Mouse (Mus musculus) spleen, adult 2 months (tissue): ENCODE data around the gene Laptm4a. TPM values are rescaled to one million over a fixed set of nuclear protein-coding genes. Genes with fewer than 3 reads are reported as not detected.

Experiments
- DNase-seq, 2 experiments: peaks; one replicate each; pipeline versions ENCODE4 v3.0.0 to v3.0.0-alpha.2; 2012 to 2021; ENCODE audit warnings: low spot score in 2 of 2, low read depth in 1 of 2
- H3K27ac ChIP-seq: fragments of 200-500 bp; 2 replicates; pipeline ENCODE4 v1.5.1; 2012; ENCODE audit warnings: low read length, inconsistent platforms; ENCODE audit not compliant: insufficient read depth
- H3K27me3 ChIP-seq: fragments of 200-500 bp; 2 replicates; pipeline ENCODE4 v1.6.1; 2012; ENCODE audit warnings: mild to moderate bottlenecking, moderate library complexity, low read length, inconsistent platforms; ENCODE audit not compliant: control insufficient read depth, insufficient read depth
- H3K36me3 ChIP-seq: fragments of 200-500 bp; 2 replicates; pipeline ENCODE4 v1.6.1; 2012; ENCODE audit warnings: mild to moderate bottlenecking, low read length, inconsistent platforms; ENCODE audit not compliant: control insufficient read depth, insufficient read depth
- H3K4me1 ChIP-seq: fragments of 200-500 bp; 2 replicates; pipeline ENCODE4 v1.6.1; 2011; ENCODE audit warnings: inconsistent platforms; ENCODE audit not compliant: control insufficient read depth, insufficient read depth, insufficient read length
- H3K4me3 ChIP-seq: fragments of 200-500 bp; 2 replicates; pipeline ENCODE4 v1.5.1; 2011; ENCODE audit warnings: mild to moderate bottlenecking, inconsistent platforms; ENCODE audit not compliant: insufficient read depth, insufficient read length; ENCODE audit errors: extremely low read depth
- CTCF ChIP-seq: fragments of 200-500 bp; IDR thresholded peaks from 2 replicates; pipeline ENCODE4 v1.5.1; 2011; ENCODE audit warnings: mild to moderate bottlenecking, inconsistent platforms; ENCODE audit not compliant: insufficient read depth, insufficient read length, insufficient replicate concordance; ENCODE audit errors: extremely low read depth
- POLR2A ChIP-seq: fragments of 200-500 bp; IDR thresholded peaks from 2 replicates; pipeline ENCODE4 v1.6.1; 2011; ENCODE audit warnings: low read depth, low read length, inconsistent platforms
- WGBS: fragments of 180-500 bp; shearing (Covaris S2); methylation state at CpG from one replicate; pipeline ENCODE4 v1.1.7; 2018; 5-methylcytosine and 5-hydroxymethylcytosine counted together
- polyA plus RNA-seq: library from polyadenylated mRNA; depleted of rRNA; stranded (reverse); fragments of >200 nt; gene quantifications from 2 replicates; pipeline ENCODE4 v1.2.3, GENCODE M21; 2012; rRNA removed

The Laptm4a gene
- polyA plus RNA-seq = 81.9 and 88.2 TPM in 2 replicates

GRCm38 (mm10) chr12:8921394-8922368, at the start of gene Laptm4a:
Gene Laptm4a (plus strand): TSS chr12:8921664.
- peak; percentile 97 to 98 for DNase-seq
- peak within 1 kb of the TSS; percentile 97 for H3K27ac ChIP-seq
- peak within 1 kb of the TSS; percentile 87 for H3K4me3 ChIP-seq
- no peaks in the 10 kb centered on the region; the same call in 1 of the 2 replicates for H3K4me1 ChIP-seq
- TF ChIP-seq POLR2A (peak; percentile 86), CTCF (no peak)
- WGBS = under 1% methylated on average over 73 of the region's 73 CpGs
- no peaks in the 10 kb centered on the region for H3K36me3 ChIP-seq
- no peaks in the 10 kb centered on the region for H3K27me3 ChIP-seq

DNA sequence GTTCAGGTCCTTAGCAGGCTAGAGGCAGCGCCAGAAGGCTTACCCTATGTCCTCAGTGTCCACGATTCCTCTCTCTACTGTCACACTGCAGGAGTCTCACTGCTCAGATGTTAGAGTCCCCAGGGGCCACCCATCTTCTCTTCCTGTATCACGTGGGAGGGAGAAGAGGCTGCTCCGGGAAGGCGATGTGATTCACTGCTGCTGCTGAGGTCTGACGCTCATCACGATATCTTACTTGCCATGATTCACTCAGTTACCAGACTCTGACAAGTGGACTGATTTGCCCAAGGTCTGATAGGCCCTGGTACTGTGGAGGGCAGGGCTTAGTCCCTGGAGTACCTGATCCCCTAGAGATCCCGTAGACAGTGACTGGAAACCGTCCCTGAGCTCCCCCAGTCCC, 45.9 kb upstream of the Laptm4a start:
- no peak for DNase-seq
- TF ChIP-seq POLR2A = no peak
- no peak for TF ChIP-seq CTCF
- Histone ChIP-seq H3K36me3 (no peaks in the 10 kb centered on the region), H3K27me3 (no peaks in the 10 kb centered on the region), H3K4me3 (no peak overlapping the region), H3K4me1 (no peaks in the 10 kb centered on the region), H3K27ac (no peak overlapping the region)
- WGBS = 55% methylated on average over 9 of the region's 9 CpGs

DNA sequence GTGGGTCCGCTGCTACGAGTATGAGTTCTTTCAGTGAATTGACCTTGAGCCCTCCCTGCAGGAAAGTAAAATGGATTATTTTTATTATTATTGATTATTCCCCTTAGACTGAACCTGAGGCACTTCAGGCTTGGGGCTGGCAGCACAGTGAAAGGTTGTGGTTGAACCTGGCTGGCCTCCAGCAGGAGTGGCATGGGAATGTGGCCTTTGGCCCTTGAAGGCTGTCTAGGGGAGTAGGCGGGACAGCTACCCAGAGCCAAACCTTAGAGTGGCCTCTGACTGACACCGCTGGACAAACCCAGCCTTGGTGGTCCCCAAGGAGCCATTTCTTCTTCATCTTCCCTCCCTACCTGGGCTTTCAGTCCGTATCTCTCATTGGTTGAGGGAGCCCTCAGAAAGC, 44.6 kb upstream of the Laptm4a start:
- no peak for TF ChIP-seq CTCF
- no peak for TF ChIP-seq POLR2A
- Histone ChIP-seq H3K36me3 (no peaks in the 10 kb centered on the region), H3K27ac (no peak overlapping the region), H3K4me1 (no peaks in the 10 kb centered on the region), H3K4me3 (no peak overlapping the region), H3K27me3 (no peaks in the 10 kb centered on the region)
- WGBS = 85% methylated on average over 5 of the region's 5 CpGs
- DNase-seq = no peak

DNA sequence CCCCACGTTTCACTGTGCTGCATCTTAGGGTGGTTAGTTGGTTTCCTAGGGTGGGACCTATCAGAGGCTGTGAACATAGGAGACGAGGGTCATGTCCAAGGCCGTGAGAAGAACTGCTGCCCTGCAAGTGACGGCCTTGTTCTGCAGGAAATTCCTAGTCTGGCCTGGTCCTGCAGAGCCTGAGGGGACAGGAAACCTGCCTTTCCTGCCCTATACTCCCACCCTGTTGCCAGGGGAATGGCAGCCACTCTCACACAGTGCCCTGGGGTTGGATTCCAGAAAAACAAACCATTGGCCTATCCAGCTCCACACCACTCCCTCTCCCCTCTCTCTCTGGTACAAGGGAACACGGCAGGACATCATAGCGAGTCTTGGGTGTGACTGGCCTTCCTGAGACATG, 44.1 kb upstream of the Laptm4a start:
- WGBS = 81% methylated on average over 6 of the region's 6 CpGs
- H3K27ac ChIP-seq = no peak overlapping the region
- no peaks in the 10 kb centered on the region for H3K36me3 ChIP-seq
- TF ChIP-seq POLR2A (no peak), CTCF (no peak)
- H3K4me3 ChIP-seq = no peak overlapping the region
- DNase-seq = no peak
- H3K4me1 ChIP-seq = no peaks in the 10 kb centered on the region
- H3K27me3 ChIP-seq = no peaks in the 10 kb centered on the region

GRCm38 (mm10) chr12:8878752-8879151, 42.7 kb upstream of the Laptm4a start:
- H3K4me1 ChIP-seq = no peaks in the 10 kb centered on the region
- TF ChIP-seq CTCF (no peak), POLR2A (no peak)
- H3K4me3 ChIP-seq = no peak overlapping the region
- no peak overlapping the region for H3K27ac ChIP-seq
- no peak for DNase-seq
- no peaks in the 10 kb centered on the region for H3K36me3 ChIP-seq
- 93% methylated on average over 2 of the region's 2 CpGs for WGBS
- H3K27me3 ChIP-seq = no peaks in the 10 kb centered on the region

DNA sequence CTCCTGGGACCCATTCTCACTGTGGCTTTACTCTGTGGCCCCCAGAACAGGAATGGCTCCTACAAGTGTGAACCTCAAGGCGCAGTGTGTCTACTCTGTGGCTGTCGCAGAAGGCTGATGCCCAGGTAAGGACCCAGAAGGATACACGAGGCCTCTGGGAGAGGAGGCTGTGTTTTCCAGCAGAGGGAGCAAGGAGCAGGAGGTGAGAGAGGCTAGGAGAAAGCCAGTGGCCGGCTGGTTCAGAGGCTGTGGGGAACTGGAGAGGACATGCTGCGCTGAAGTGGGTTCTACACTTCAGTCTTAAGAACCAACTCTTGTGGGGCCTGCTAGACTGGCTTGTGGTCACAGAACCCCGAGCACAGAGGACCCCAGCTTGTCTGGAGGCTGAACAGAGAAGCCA, 42.1 kb upstream of the Laptm4a start:
- TF ChIP-seq CTCF = no peak
- no peak overlapping the region for H3K4me3 ChIP-seq
- H3K27ac ChIP-seq = no peak overlapping the region
- no peaks in the 10 kb centered on the region for H3K27me3 ChIP-seq
- DNase-seq = no peak
- H3K4me1 ChIP-seq = no peaks in the 10 kb centered on the region
- WGBS = 81% methylated on average over 6 of the region's 6 CpGs
- H3K36me3 ChIP-seq = no peaks in the 10 kb centered on the region

- no peaks in the 10 kb centered on the region for H3K4me1 ChIP-seq
- WGBS = 53% methylated on average over 4 of the region's 4 CpGs
- no peak overlapping the region for H3K27ac ChIP-seq
- peak in 1 of 2 experiments; percentile 34 for DNase-seq
- no peaks in the 10 kb centered on the region for H3K36me3 ChIP-seq
- TF ChIP-seq CTCF = peak; percentile 54; the same call in 1 of the 2 replicates
- no peak for TF ChIP-seq POLR2A
- H3K27me3 ChIP-seq = no peaks in the 10 kb centered on the region
- no peak overlapping the region for H3K4me3 ChIP-seq
Measured at GRCm38 (mm10) chr12:8881736-8882135, 39.7 kb upstream of the Laptm4a start.
